Mouse (Mus musculus) brain, embryonic 14.5 days (tissue): ENCODE data around the gene Pklr.

Experiments used
- CTCF ChIP-seq: fragments of 200-500 bp; IDR thresholded peaks from 2 replicates; pipeline ENCODE4 v1.5.1; 2012; ENCODE audit warnings: inconsistent platforms, mild to moderate bottlenecking, moderate library complexity, borderline replicate concordance; ENCODE audit not compliant: insufficient read depth, insufficient read length; ENCODE audit errors: extremely low read depth
- POLR2A ChIP-seq: fragments of 200-500 bp; IDR thresholded peaks from 2 replicates; pipeline ENCODE4 v1.6.1; 2012; ENCODE audit warnings: mild to moderate bottlenecking, inconsistent platforms, borderline replicate concordance; ENCODE audit not compliant: poor library complexity, insufficient read depth, insufficient read length, severe bottlenecking; ENCODE audit errors: extremely low read depth

DNA sequence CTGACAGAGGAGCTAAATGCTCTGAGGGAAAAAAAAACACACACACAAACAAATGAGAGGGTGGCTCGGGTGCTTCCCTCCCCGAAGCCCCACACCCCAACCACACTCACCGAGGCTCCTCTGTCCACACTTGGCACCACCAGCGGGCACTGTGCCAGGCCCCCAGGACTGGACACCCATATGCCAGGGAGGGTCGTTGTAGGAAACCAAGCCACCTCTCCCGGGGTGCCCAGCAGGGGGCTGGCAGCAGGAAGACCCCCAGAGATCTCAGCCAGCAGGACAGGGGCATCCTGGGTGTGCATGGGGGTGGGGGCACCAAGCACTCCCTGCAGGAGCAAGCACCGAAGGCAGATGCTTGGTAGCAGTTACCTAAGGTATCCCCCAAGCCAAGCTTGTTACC lies 35.1 kb upstream of the Pklr start, which contains the start of gene Gm43738:
- TF ChIP-seq CTCF (no peak), POLR2A (no peak)
